Mouse (Mus musculus): ENCODE results near the gene B3gnt6. TPM values are rescaled to one million over a fixed set of nuclear protein-coding genes. Genes with fewer than 3 reads are reported as not detected.

B3gnt6 gene
- polyA plus RNA-seq, 1 experiment from 2014 or later: not detected

- Histone ChIP-seq H3K27me3 (ENCODE audit: poor library complexity, severe bottlenecking) (0 out of 2 replicates have a peak, but pooled peaks cover 10% of the 10 kb centered on the region), H3K27ac (peak overlapping the region; percentile 48; the same call in 1 of the 2 replicates), H3K4me1 (peaks cover 51% of the 10 kb centered on the region), H3K4me3 (no peak overlapping the region), H3K36me3 (replicated peaks) (no peaks in the 10 kb centered on the region), H3K9me3 (no peaks in the 10 kb centered on the region)
- peak; percentile 59 for DNase-seq (ENCODE audit: extremely low spot score, low spot score)
- 22% methylated on average over 7 of the region's 8 CpGs for WGBS
Observed at GRCm38 (mm10) chr7:98155546-98156279, 43.6 kb downstream of the B3gnt6 start.

GRCm38 (mm10) chr7:98153892-98154291 is 45.4 kb downstream of the B3gnt6 start:
- peaks cover 50% of the 10 kb centered on the region for H3K4me1 ChIP-seq
- H3K9me3 ChIP-seq: no peaks in the 10 kb centered on the region
- DNase-seq (ENCODE audit: extremely low spot score, low spot score): no peak
- no peaks in the 10 kb centered on the region for H3K36me3 ChIP-seq (replicated peaks)
- 94% methylated on average over 5 of the region's 5 CpGs for WGBS
- no peak overlapping the region for H3K27ac ChIP-seq
- 0 out of 2 replicates have a peak, but pooled peaks cover 10% of the 10 kb centered on the region for H3K27me3 ChIP-seq (ENCODE audit: poor library complexity, severe bottlenecking)
- no peak overlapping the region for H3K4me3 ChIP-seq

GRCm38 (mm10) chr7:98153345-98153744 is 45.9 kb downstream of the B3gnt6 start:
- H3K4me3 ChIP-seq: no peak overlapping the region
- no peaks in the 10 kb centered on the region for H3K9me3 ChIP-seq
- H3K27me3 ChIP-seq (ENCODE audit: poor library complexity, severe bottlenecking): 0 out of 2 replicates have a peak, but pooled peaks cover 10% of the 10 kb centered on the region
- DNase-seq (ENCODE audit: extremely low spot score, low spot score): no peak
- 31% methylated on average over 3 of the region's 3 CpGs for WGBS
- peaks cover 46% of the 10 kb centered on the region for H3K4me1 ChIP-seq
- no peak overlapping the region for H3K27ac ChIP-seq
- no peaks in the 10 kb centered on the region for H3K36me3 ChIP-seq (replicated peaks)

GRCm38 (mm10) chr7:98152400-98152799 is 46.9 kb downstream of the B3gnt6 start:
- no peak overlapping the region for H3K4me3 ChIP-seq
- H3K36me3 ChIP-seq (replicated peaks): no peaks in the 10 kb centered on the region
- H3K27me3 ChIP-seq (ENCODE audit: poor library complexity, severe bottlenecking): 0 out of 2 replicates have a peak, but pooled peaks cover 10% of the 10 kb centered on the region
- DNase-seq (ENCODE audit: extremely low spot score, low spot score): no peak
- no peaks in the 10 kb centered on the region for H3K9me3 ChIP-seq
- WGBS: 71% methylated on average over 8 of the region's 8 CpGs
- peaks cover 44% of the 10 kb centered on the region for H3K4me1 ChIP-seq
- H3K27ac ChIP-seq: no peak overlapping the region

- Histone ChIP-seq H3K27me3 (ENCODE audit: poor library complexity, severe bottlenecking) (0 out of 2 replicates have a peak, but pooled peaks cover 7% of the 10 kb centered on the region), H3K4me1 (peaks cover 33% of the 10 kb centered on the region), H3K9me3 (no peaks in the 10 kb centered on the region), H3K36me3 (replicated peaks) (no peaks in the 10 kb centered on the region), H3K27ac (no peak overlapping the region), H3K4me3 (no peak overlapping the region)
- no peak for DNase-seq (ENCODE audit: extremely low spot score, low spot score)
- WGBS: 45% methylated on average over 5 of the region's 5 CpGs
Observed at GRCm38 (mm10) chr7:98150525-98150924, 48.8 kb downstream of the B3gnt6 start.

GRCm38 (mm10) chr7:98149802-98150201 is 49.5 kb downstream of the B3gnt6 start:
- 24% methylated on average over 3 of the region's 3 CpGs for WGBS
- Histone ChIP-seq H3K27ac (0 out of 2 replicates have a peak overlapping the region, but pooled peaks have one; percentile 53), H3K4me1 (peaks cover 30% of the 10 kb centered on the region), H3K4me3 (no peak overlapping the region), H3K9me3 (no peaks in the 10 kb centered on the region), H3K36me3 (replicated peaks) (no peaks in the 10 kb centered on the region), H3K27me3 (ENCODE audit: poor library complexity, severe bottlenecking) (0 out of 2 replicates have a peak, but pooled peaks cover 7% of the 10 kb centered on the region)
- DNase-seq (ENCODE audit: extremely low spot score, low spot score): no peak

- H3K9me3 ChIP-seq: no peaks in the 10 kb centered on the region
- H3K4me1 ChIP-seq: peaks cover 30% of the 10 kb centered on the region
- no peak for DNase-seq (ENCODE audit: extremely low spot score, low spot score)
- H3K4me3 ChIP-seq: no peak overlapping the region
- WGBS: 81% methylated on average over 10 of the region's 10 CpGs
- peak overlapping the region; percentile 53; the same call in 1 of the 2 replicates for H3K27ac ChIP-seq
- H3K27me3 ChIP-seq (ENCODE audit: poor library complexity, severe bottlenecking): 0 out of 2 replicates have a peak, but pooled peaks cover 7% of the 10 kb centered on the region
- H3K36me3 ChIP-seq (replicated peaks): no peaks in the 10 kb centered on the region
Observed at GRCm38 (mm10) chr7:98148721-98149407, 50.4 kb downstream of the B3gnt6 start.

- Histone ChIP-seq H3K4me3 (no peak overlapping the region), H3K36me3 (replicated peaks) (no peaks in the 10 kb centered on the region), H3K27me3 (ENCODE audit: poor library complexity, severe bottlenecking) (0 out of 2 replicates have a peak, but pooled peaks cover 13% of the 10 kb centered on the region), H3K9me3 (no peaks in the 10 kb centered on the region), H3K27ac (no peak overlapping the region), H3K4me1 (peaks cover 33% of the 10 kb centered on the region)
- WGBS: 86% methylated on average over 8 of the region's 8 CpGs
- DNase-seq (ENCODE audit: extremely low spot score, low spot score): no peak
Observed at GRCm38 (mm10) chr7:98147766-98148165, 51.5 kb downstream of the B3gnt6 start.

GRCm38 (mm10) chr7:98146447-98146845 is 52.8 kb downstream of the B3gnt6 start:
- Histone ChIP-seq H3K27ac (no peak overlapping the region), H3K4me1 (peaks cover 41% of the 10 kb centered on the region), H3K4me3 (no peak overlapping the region), H3K27me3 (ENCODE audit: poor library complexity, severe bottlenecking) (0 out of 2 replicates have a peak, but pooled peaks cover 7% of the 10 kb centered on the region), H3K9me3 (no peaks in the 10 kb centered on the region), H3K36me3 (replicated peaks) (no peaks in the 10 kb centered on the region)
- DNase-seq (ENCODE audit: extremely low spot score, low spot score): no peak
- whole genome bisulfite sequencing: 86% methylated on average over 8 of the region's 8 CpGs

- peaks cover 45% of the 10 kb centered on the region for H3K4me1 ChIP-seq
- H3K27me3 ChIP-seq (ENCODE audit: poor library complexity, severe bottlenecking): 0 out of 2 replicates have a peak, but pooled peaks cover 7% of the 10 kb centered on the region
- H3K9me3 ChIP-seq: no peaks in the 10 kb centered on the region
- no peak for DNase-seq (ENCODE audit: extremely low spot score, low spot score)
- no peak overlapping the region for H3K27ac ChIP-seq
- no peaks in the 10 kb centered on the region for H3K36me3 ChIP-seq (replicated peaks)
- no peak overlapping the region for H3K4me3 ChIP-seq
- WGBS: 92% methylated on average over 12 of the region's 12 CpGs
Observed at GRCm38 (mm10) chr7:98145842-98146446, 53.3 kb downstream of the B3gnt6 start.

- Histone ChIP-seq H3K27me3 (ENCODE audit: poor library complexity, severe bottlenecking) (peaks cover 7% of the 10 kb centered on the region; the same call in 1 of the 2 replicates), H3K4me3 (no peak within 1 kb of the TSS), H3K9me3 (no peaks in the 10 kb centered on the region), H3K36me3 (replicated peaks) (no peaks in the 10 kb centered on the region), H3K27ac (no peak within 1 kb of the TSS), H3K4me1 (peaks cover 43% of the 10 kb centered on the region)
- 91% methylated on average over 5 of the region's 5 CpGs for WGBS
- no peak for DNase-seq (ENCODE audit: extremely low spot score, low spot score)
Observed at GRCm38 (mm10) chr7:98145402-98145801, 53.9 kb downstream of the B3gnt6 start, which contains the start of gene Omp. TSS of gene Omp (minus strand) at chr7:98145502.

- WGBS: 62% methylated on average over 3 of the region's 3 CpGs
- Histone ChIP-seq H3K36me3 (replicated peaks) (no peaks in the 10 kb centered on the region), H3K4me3 (no peak overlapping the region), H3K9me3 (no peaks in the 10 kb centered on the region), H3K27ac (0 out of 2 replicates have a peak overlapping the region, but pooled peaks have one; percentile 30), H3K27me3 (ENCODE audit: poor library complexity, severe bottlenecking) (peaks cover 7% of the 10 kb centered on the region; the same call in 1 of the 2 replicates), H3K4me1 (peaks cover 32% of the 10 kb centered on the region)
- DNase-seq (ENCODE audit: extremely low spot score, low spot score): no peak
Observed at GRCm38 (mm10) chr7:98142648-98143047, 56.6 kb downstream of the B3gnt6 start.

Measured in forebrain, embryonic 10.5 days (tissue).